Mouse (Mus musculus): ENCODE measurements around the gene Slc4a3. TPM values are rescaled to one million over a fixed set of nuclear protein-coding genes. Genes with fewer than 3 reads are reported as not detected.
A peak's percentile ranks its signal among the peaks of the same experiment; 100 is the strongest.

The Slc4a3 gene
- polyA plus RNA-seq, 1 experiment from 2014 or later, result 75.1 TPM

- no peak for ATAC-seq (ENCODE audit: low FRiP score)
- Histone ChIP-seq H3K27me3 (replicated peaks) (no peaks in the 10 kb centered on the region), H3K4me1 (no peaks in the 10 kb centered on the region), H3K4me3 (replicated peaks) (no peak overlapping the region), H3K27ac (replicated peaks) (no peak overlapping the region), H3K9ac (replicated peaks) (no peak overlapping the region), H3K9me3 (replicated peaks) (no peaks in the 10 kb centered on the region), H3K4me2 (no peak overlapping the region), H3K36me3 (peaks cover 78% of the 10 kb centered on the region)
- 93% methylated on average over 19 of the region's 19 CpGs for WGBS
These were observed 13.5 kb upstream of the Slc4a3 start for GRCm38 (mm10) chr1:75532280-75533172.

- Histone ChIP-seq H3K4me1 (no peaks in the 10 kb centered on the region), H3K4me2 (no peak overlapping the region), H3K36me3 (peaks cover 68% of the 10 kb centered on the region), H3K27me3 (replicated peaks) (no peaks in the 10 kb centered on the region), H3K4me3 (replicated peaks) (no peak overlapping the region), H3K9me3 (replicated peaks) (no peaks in the 10 kb centered on the region), H3K27ac (replicated peaks) (no peak overlapping the region), H3K9ac (replicated peaks) (no peak overlapping the region)
- no peak for ATAC-seq (ENCODE audit: low FRiP score)
- 89% methylated on average over 19 of the region's 19 CpGs for WGBS
These were observed 12.5 kb upstream of the Slc4a3 start for GRCm38 (mm10) chr1:75533325-75534252.

- H3K36me3 ChIP-seq, result peaks cover 38% of the 10 kb centered on the region
- H3K27ac ChIP-seq (replicated peaks), result no peak overlapping the region
- 91% methylated on average over 2 of the region's 2 CpGs for WGBS
- H3K4me2 ChIP-seq, result no peak overlapping the region
- no peaks in the 10 kb centered on the region for H3K4me1 ChIP-seq
- H3K27me3 ChIP-seq (replicated peaks), result no peaks in the 10 kb centered on the region
- no peak for ATAC-seq (ENCODE audit: low FRiP score)
- H3K9ac ChIP-seq (replicated peaks), result no peak overlapping the region
- H3K4me3 ChIP-seq (replicated peaks), result no peak overlapping the region
- H3K9me3 ChIP-seq (replicated peaks), result no peaks in the 10 kb centered on the region
These were observed 8.5 kb upstream of the Slc4a3 start for GRCm38 (mm10) chr1:75537587-75537986.

- H3K4me3 ChIP-seq (replicated peaks), result no peak overlapping the region
- WGBS, result 74% methylated on average over 9 of the region's 9 CpGs
- ATAC-seq (ENCODE audit: low FRiP score), result no peak
These were observed 7.4 kb upstream of the Slc4a3 start for GRCm38 (mm10) chr1:75538597-75539190.

GRCm38 (mm10) chr1:75541496-75541895, 4.6 kb upstream of the Slc4a3 start:
- Histone ChIP-seq H3K4me3 (replicated peaks) (no peak overlapping the region), H3K27me3 (replicated peaks) (no peaks in the 10 kb centered on the region), H3K9ac (replicated peaks) (no peak overlapping the region), H3K4me1 (peaks cover 9% of the 10 kb centered on the region), H3K27ac (replicated peaks) (no peak overlapping the region), H3K36me3 (peaks cover 3% of the 10 kb centered on the region), H3K4me2 (no peak overlapping the region), H3K9me3 (replicated peaks) (no peaks in the 10 kb centered on the region)
- WGBS, result 92% methylated on average over 7 of the region's 7 CpGs
- ATAC-seq (ENCODE audit: low FRiP score), result no peak

More at GRCm38 (mm10) chr1:75538597-75539190, 7.4 kb upstream of the Slc4a3 start:
- H3K27me3 ChIP-seq (replicated peaks), result no peaks in the 10 kb centered on the region
- peaks cover 28% of the 10 kb centered on the region for H3K36me3 ChIP-seq
- H3K4me1 ChIP-seq, result no peaks in the 10 kb centered on the region
- no peak overlapping the region for H3K27ac ChIP-seq (replicated peaks)
- no peak overlapping the region for H3K9ac ChIP-seq (replicated peaks)
- no peak overlapping the region for H3K4me2 ChIP-seq
- H3K9me3 ChIP-seq (replicated peaks), result no peaks in the 10 kb centered on the region

- Histone ChIP-seq H3K36me3 (peaks cover 14% of the 10 kb centered on the region; the same call in 1 of the 2 replicates), H3K9me3 (replicated peaks) (no peaks in the 10 kb centered on the region), H3K4me1 (peaks cover 25% of the 10 kb centered on the region), H3K27me3 (replicated peaks) (no peaks in the 10 kb centered on the region), H3K4me3 (replicated peaks) (no peak overlapping the region), H3K9ac (replicated peaks) (no peak overlapping the region), H3K27ac (replicated peaks) (no peak overlapping the region), H3K4me2 (no peak overlapping the region)
- no peak for ATAC-seq (ENCODE audit: low FRiP score)
- 90% methylated on average over 6 of the region's 6 CpGs for WGBS
These were observed 1.7 kb upstream of the Slc4a3 start for GRCm38 (mm10) chr1:75544351-75544750.

GRCm38 (mm10) chr1:75547351-75547750, 1.3 kb downstream of the Slc4a3 start:
- Histone ChIP-seq H3K4me2 (peak overlapping the region; percentile 77), H3K4me3 (replicated peaks) (peak overlapping the region; percentile 77), H3K9me3 (replicated peaks) (no peaks in the 10 kb centered on the region), H3K27me3 (replicated peaks) (no peaks in the 10 kb centered on the region), H3K36me3 (peaks cover 43% of the 10 kb centered on the region), H3K27ac (replicated peaks) (no peak overlapping the region), H3K9ac (replicated peaks) (no peak overlapping the region), H3K4me1 (peaks cover 25% of the 10 kb centered on the region)
- no peak for ATAC-seq (ENCODE audit: low FRiP score)
- WGBS, result 95% methylated on average over 13 of the region's 13 CpGs

- Histone ChIP-seq H3K9ac (replicated peaks) (no peak overlapping the region), H3K4me1 (peaks cover 25% of the 10 kb centered on the region), H3K4me3 (replicated peaks) (no peak overlapping the region), H3K27me3 (replicated peaks) (no peaks in the 10 kb centered on the region), H3K9me3 (replicated peaks) (no peaks in the 10 kb centered on the region), H3K36me3 (peaks cover 50% of the 10 kb centered on the region), H3K27ac (replicated peaks) (no peak overlapping the region), H3K4me2 (no peak overlapping the region)
- ATAC-seq (ENCODE audit: low FRiP score), result no peak
- WGBS, result 99% methylated on average over 3 of the region's 3 CpGs
These were observed 2.0 kb downstream of the Slc4a3 start for GRCm38 (mm10) chr1:75548083-75548482.

- H3K27me3 ChIP-seq (replicated peaks), result no peaks in the 10 kb centered on the region
- no peaks in the 10 kb centered on the region for H3K9me3 ChIP-seq (replicated peaks)
- H3K4me1 ChIP-seq, result peaks cover 25% of the 10 kb centered on the region
- H3K27ac ChIP-seq (replicated peaks), result no peak overlapping the region
- WGBS, result 94% methylated on average over 17 of the region's 17 CpGs
- ATAC-seq (ENCODE audit: low FRiP score), result no peak
- H3K4me2 ChIP-seq, result no peak overlapping the region
- H3K9ac ChIP-seq (replicated peaks), result no peak overlapping the region
- no peak overlapping the region for H3K4me3 ChIP-seq (replicated peaks)
- H3K36me3 ChIP-seq, result peaks cover 58% of the 10 kb centered on the region
These were observed 2.8 kb downstream of the Slc4a3 start for GRCm38 (mm10) chr1:75548871-75549270.

- H3K27ac ChIP-seq (replicated peaks), result no peak overlapping the region
- no peaks in the 10 kb centered on the region for H3K9me3 ChIP-seq (replicated peaks)
- peaks cover 66% of the 10 kb centered on the region for H3K36me3 ChIP-seq
- no peak overlapping the region for H3K4me2 ChIP-seq
- H3K4me3 ChIP-seq (replicated peaks), result no peak overlapping the region
- H3K27me3 ChIP-seq (replicated peaks), result no peaks in the 10 kb centered on the region
- no peak for ATAC-seq (ENCODE audit: low FRiP score)
- no peak overlapping the region for H3K9ac ChIP-seq (replicated peaks)
- H3K4me1 ChIP-seq, result peaks cover 25% of the 10 kb centered on the region
- 88% methylated on average over 17 of the region's 17 CpGs for WGBS
These were observed 3.5 kb downstream of the Slc4a3 start for GRCm38 (mm10) chr1:75549289-75550279.
